Mouse (Mus musculus): Measurements from ENCODE around the gene Limch1. TPM values are rescaled to one million over a fixed set of nuclear protein-coding genes. Genes with fewer than 3 reads are reported as not detected.

The Limch1 gene
- 35.1 and 39.1 TPM in 2 replicates for polyA plus RNA-seq (2015; fragmentation: Nextera tagmentation; extraction: Ambion mirVana)

GRCm38 (mm10) chr5:66745390-66745995 lies at the start of gene Limch1:
Gene Limch1, plus strand, starts transcription at chr5:66745827.
- peak within 1 kb of the TSS; percentile 97 for H3K4me2 ChIP-seq
- peak; percentile 84 for ATAC-seq (replicated peaks; ENCODE audit: low FRiP score)
- H3K27me3 ChIP-seq = peaks cover 9% of the 10 kb centered on the region
- no peaks in the 10 kb centered on the region for H3K36me3 ChIP-seq
- no peaks in the 10 kb centered on the region for H3K9me3 ChIP-seq (replicated peaks)
- WGBS = 1% methylated on average over 43 of the region's 50 CpGs
- peaks cover 40% of the 10 kb centered on the region for H3K4me1 ChIP-seq
- H3K27ac ChIP-seq = peak within 1 kb of the TSS; percentile 80
- peak within 1 kb of the TSS; percentile 63 for H3K9ac ChIP-seq
- peak within 1 kb of the TSS; percentile 75 for H3K4me3 ChIP-seq (replicated peaks)

- H3K36me3 ChIP-seq = no peaks in the 10 kb centered on the region
- no peaks in the 10 kb centered on the region for H3K4me1 ChIP-seq
- H3K27me3 ChIP-seq = no peaks in the 10 kb centered on the region; the same call in 1 of the 2 replicates
- H3K4me2 ChIP-seq = no peak overlapping the region
- no peaks in the 10 kb centered on the region for H3K9me3 ChIP-seq (replicated peaks)
- no peak for ATAC-seq (replicated peaks; ENCODE audit: low FRiP score)
- no peak overlapping the region for H3K27ac ChIP-seq
- no peak overlapping the region for H3K9ac ChIP-seq
- no peak overlapping the region for H3K4me3 ChIP-seq (replicated peaks)
Measured at GRCm38 (mm10) chr5:66697119-66697518, 48.5 kb upstream of the Limch1 start.

GRCm38 (mm10) chr5:66699911-66700310 lies 45.7 kb upstream of the Limch1 start:
- H3K4me1 ChIP-seq = peaks cover 3% of the 10 kb centered on the region; the same call in 1 of the 2 replicates

GRCm38 (mm10) chr5:66701951-66702350 lies 43.7 kb upstream of the Limch1 start:
- no peaks in the 10 kb centered on the region for H3K36me3 ChIP-seq
- no peak overlapping the region for H3K27ac ChIP-seq
- H3K27me3 ChIP-seq = no peaks in the 10 kb centered on the region
- no peak for ATAC-seq (replicated peaks; ENCODE audit: low FRiP score)
- H3K9me3 ChIP-seq (replicated peaks) = no peaks in the 10 kb centered on the region
- 86% methylated on average over 4 of the region's 4 CpGs for WGBS
- H3K9ac ChIP-seq = no peak overlapping the region
- H3K4me2 ChIP-seq = no peak overlapping the region
- peaks cover 3% of the 10 kb centered on the region; the same call in 1 of the 2 replicates for H3K4me1 ChIP-seq
- no peak overlapping the region for H3K4me3 ChIP-seq (replicated peaks)

More at GRCm38 (mm10) chr5:66699911-66700310, 45.7 kb upstream of the Limch1 start:
- no peaks in the 10 kb centered on the region for H3K36me3 ChIP-seq
- no peak for ATAC-seq (replicated peaks; ENCODE audit: low FRiP score)
- H3K4me2 ChIP-seq = no peak overlapping the region
- H3K4me3 ChIP-seq (replicated peaks) = no peak overlapping the region
- H3K9me3 ChIP-seq (replicated peaks) = no peaks in the 10 kb centered on the region
- no peak overlapping the region for H3K9ac ChIP-seq
- no peaks in the 10 kb centered on the region; the same call in 1 of the 2 replicates for H3K27me3 ChIP-seq
- no peak overlapping the region for H3K27ac ChIP-seq
- WGBS = 46% methylated on average over 6 of the region's 6 CpGs

- no peaks in the 10 kb centered on the region for H3K9me3 ChIP-seq (replicated peaks)
- H3K27me3 ChIP-seq = no peaks in the 10 kb centered on the region
- peaks cover 3% of the 10 kb centered on the region; the same call in 1 of the 2 replicates for H3K4me1 ChIP-seq
- no peak overlapping the region for H3K4me2 ChIP-seq
- no peaks in the 10 kb centered on the region for H3K36me3 ChIP-seq
- 41% methylated on average over 10 of the region's 10 CpGs for WGBS
- H3K27ac ChIP-seq = no peak overlapping the region
- H3K9ac ChIP-seq = no peak overlapping the region
- ATAC-seq (replicated peaks; ENCODE audit: low FRiP score) = 0 out of 2 replicates have a peak, but pooled peaks have one; percentile 15
- no peak overlapping the region for H3K4me3 ChIP-seq (replicated peaks)
Measured at GRCm38 (mm10) chr5:66703317-66704004, 42.2 kb upstream of the Limch1 start.

DNA sequence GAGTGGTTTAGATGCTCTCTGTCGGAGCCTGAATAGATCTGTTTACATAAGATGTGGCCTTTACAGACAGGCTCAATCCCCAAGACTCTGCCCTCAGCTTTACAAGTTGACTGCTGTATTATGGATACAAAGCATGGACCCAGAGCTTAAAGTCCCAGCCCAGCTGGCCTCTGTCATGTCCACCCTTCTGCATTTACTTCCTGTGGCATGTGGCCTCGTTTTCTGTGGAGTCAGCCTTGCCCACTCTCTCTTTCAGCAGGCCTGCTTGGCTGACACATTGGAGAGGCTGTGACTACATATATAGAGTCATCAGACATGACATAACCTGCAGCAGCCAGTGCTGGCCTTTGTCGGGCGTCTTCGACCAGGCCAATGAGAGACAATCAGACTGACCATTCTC lies 37.8 kb upstream of the Limch1 start:
- no peak overlapping the region for H3K27ac ChIP-seq
- no peaks in the 10 kb centered on the region for H3K27me3 ChIP-seq
- no peak overlapping the region for H3K9ac ChIP-seq
- WGBS = 81% methylated on average over 5 of the region's 5 CpGs
- no peak for ATAC-seq (replicated peaks; ENCODE audit: low FRiP score)
- no peak overlapping the region for H3K4me2 ChIP-seq
- no peaks in the 10 kb centered on the region for H3K9me3 ChIP-seq (replicated peaks)
- no peaks in the 10 kb centered on the region for H3K36me3 ChIP-seq
- no peak overlapping the region for H3K4me3 ChIP-seq (replicated peaks)
- H3K4me1 ChIP-seq = peaks cover 3% of the 10 kb centered on the region; the same call in 1 of the 2 replicates

- Histone ChIP-seq H3K27me3 (no peaks in the 10 kb centered on the region), H3K4me1 (no peaks in the 10 kb centered on the region), H3K4me3 (replicated peaks) (no peak overlapping the region), H3K36me3 (no peaks in the 10 kb centered on the region), H3K9ac (no peak overlapping the region), H3K9me3 (replicated peaks) (no peaks in the 10 kb centered on the region), H3K4me2 (no peak overlapping the region), H3K27ac (no peak overlapping the region)
- 16% methylated on average over 4 of the region's 4 CpGs for WGBS
- ATAC-seq (replicated peaks; ENCODE audit: low FRiP score) = no peak
Measured at GRCm38 (mm10) chr5:66710445-66711019, 35.1 kb upstream of the Limch1 start.

DNA sequence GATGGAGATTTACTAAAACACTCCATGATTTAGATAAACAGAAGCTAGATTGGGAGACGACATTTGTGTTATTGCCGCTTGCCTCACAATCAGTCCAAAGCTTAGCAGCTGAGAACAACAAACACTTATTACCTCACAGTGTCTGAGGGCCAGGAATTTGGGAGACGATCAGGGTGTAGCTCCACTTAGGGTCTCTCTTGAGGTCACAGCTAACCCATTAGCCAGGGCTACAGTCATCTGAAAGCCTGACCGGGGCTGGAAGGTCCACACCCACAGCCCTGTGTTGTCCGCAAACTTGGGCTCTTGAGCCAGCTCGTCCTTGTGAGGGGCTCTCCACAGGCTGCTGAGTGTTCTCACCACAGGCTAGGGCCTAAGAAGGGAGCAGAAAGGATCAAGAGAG lies 32.8 kb upstream of the Limch1 start:
- H3K4me2 ChIP-seq = no peak overlapping the region
- H3K36me3 ChIP-seq = no peaks in the 10 kb centered on the region
- H3K9ac ChIP-seq = no peak overlapping the region
- no peaks in the 10 kb centered on the region for H3K9me3 ChIP-seq (replicated peaks)
- H3K27me3 ChIP-seq = no peaks in the 10 kb centered on the region
- 67% methylated on average over 6 of the region's 6 CpGs for WGBS
- no peak overlapping the region for H3K27ac ChIP-seq
- no peak for ATAC-seq (replicated peaks; ENCODE audit: low FRiP score)
- no peaks in the 10 kb centered on the region for H3K4me1 ChIP-seq
- no peak overlapping the region for H3K4me3 ChIP-seq (replicated peaks)

- Histone ChIP-seq H3K27me3 (0 out of 2 replicates have a peak, but pooled peaks cover 2% of the 10 kb centered on the region), H3K4me3 (replicated peaks) (no peak overlapping the region), H3K36me3 (no peaks in the 10 kb centered on the region), H3K4me1 (no peaks in the 10 kb centered on the region), H3K27ac (no peak overlapping the region), H3K4me2 (no peak overlapping the region), H3K9ac (no peak overlapping the region), H3K9me3 (replicated peaks) (no peaks in the 10 kb centered on the region)
- 69% methylated on average over 4 of the region's 4 CpGs for WGBS
- no peak for ATAC-seq (replicated peaks; ENCODE audit: low FRiP score)
Measured at GRCm38 (mm10) chr5:66715498-66715931, 30.1 kb upstream of the Limch1 start.

- WGBS = 67% methylated on average over 4 of the region's 4 CpGs
- no peak overlapping the region for H3K9ac ChIP-seq
- no peaks in the 10 kb centered on the region for H3K9me3 ChIP-seq (replicated peaks)
- H3K27me3 ChIP-seq = 0 out of 2 replicates have a peak, but pooled peaks cover 2% of the 10 kb centered on the region
- H3K36me3 ChIP-seq = no peaks in the 10 kb centered on the region
- H3K27ac ChIP-seq = no peak overlapping the region
- no peak overlapping the region for H3K4me3 ChIP-seq (replicated peaks)
- ATAC-seq (replicated peaks; ENCODE audit: low FRiP score) = no peak
- no peaks in the 10 kb centered on the region for H3K4me1 ChIP-seq
- no peak overlapping the region for H3K4me2 ChIP-seq
Measured at GRCm38 (mm10) chr5:66717931-66718330, 27.7 kb upstream of the Limch1 start.

- ATAC-seq (replicated peaks; ENCODE audit: low FRiP score) = no peak
- H3K9me3 ChIP-seq (replicated peaks) = no peaks in the 10 kb centered on the region
- H3K9ac ChIP-seq = no peak overlapping the region
- peaks cover 4% of the 10 kb centered on the region; the same call in 1 of the 2 replicates for H3K4me1 ChIP-seq
- H3K4me2 ChIP-seq = no peak overlapping the region
- WGBS = 56% methylated on average over 3 of the region's 3 CpGs
- no peak overlapping the region for H3K27ac ChIP-seq
- H3K36me3 ChIP-seq = no peaks in the 10 kb centered on the region
- H3K27me3 ChIP-seq = 0 out of 2 replicates have a peak, but pooled peaks cover 2% of the 10 kb centered on the region
- H3K4me3 ChIP-seq (replicated peaks) = no peak overlapping the region
Measured at GRCm38 (mm10) chr5:66718413-66718812, 27.2 kb upstream of the Limch1 start.

- H3K27me3 ChIP-seq = 0 out of 2 replicates have a peak, but pooled peaks cover 2% of the 10 kb centered on the region
- H3K4me3 ChIP-seq (replicated peaks) = no peak overlapping the region
- no peak overlapping the region for H3K9ac ChIP-seq
- H3K36me3 ChIP-seq = no peaks in the 10 kb centered on the region
- no peak overlapping the region for H3K4me2 ChIP-seq
- H3K9me3 ChIP-seq (replicated peaks) = no peaks in the 10 kb centered on the region
- WGBS = 67% methylated on average over 7 of the region's 7 CpGs
- H3K27ac ChIP-seq = no peak overlapping the region
- H3K4me1 ChIP-seq = peaks cover 8% of the 10 kb centered on the region; the same call in 1 of the 2 replicates
- no peak for ATAC-seq (replicated peaks; ENCODE audit: low FRiP score)
Measured at GRCm38 (mm10) chr5:66718880-66719279, 26.7 kb upstream of the Limch1 start.
